Mouse (Mus musculus) telencephalon, adult 2 months (tissue): ENCODE results near the gene Mbd3.
A peak's percentile ranks its signal among the peaks of the same experiment; 100 is the strongest.

Experiments
- DNase-seq: peaks from one replicate; pipeline ENCODE4 v3.0.0-alpha.2; 2011; ENCODE audit warnings: low read depth, low spot score

Gene Mbd3

GRCm38 (mm10) chr10:80399191-80399972 is at the start of gene Mbd3:
TSS of gene Mbd3 (minus strand) at chr10:80399550.
- peak; percentile 100 for DNase-seq

GRCm38 (mm10) chr10:80445898-80446601 is 46.7 kb upstream of the Mbd3 start:
- DNase-seq = peak; percentile 21

GRCm38 (mm10) chr10:80445052-80445451 is 45.7 kb upstream of the Mbd3 start:
- no peak for DNase-seq

- DNase-seq = no peak
Observed at GRCm38 (mm10) chr10:80444339-80445045, 45.1 kb upstream of the Mbd3 start.

GRCm38 (mm10) chr10:80443575-80444278 is 44.4 kb upstream of the Mbd3 start:
- no peak for DNase-seq

GRCm38 (mm10) chr10:80442989-80443388 is 43.6 kb upstream of the Mbd3 start:
- DNase-seq = no peak

GRCm38 (mm10) chr10:80441598-80441997 is 42.2 kb upstream of the Mbd3 start:
- no peak for DNase-seq

GRCm38 (mm10) chr10:80440031-80440430 is 40.7 kb upstream of the Mbd3 start:
- DNase-seq = no peak

GRCm38 (mm10) chr10:80437973-80438372 is 38.6 kb upstream of the Mbd3 start:
- no peak for DNase-seq

GRCm38 (mm10) chr10:80436276-80436675 is 36.9 kb upstream of the Mbd3 start:
- no peak for DNase-seq

GRCm38 (mm10) chr10:80435764-80436163 is 36.4 kb upstream of the Mbd3 start:
- DNase-seq = no peak

GRCm38 (mm10) chr10:80434823-80435222 is 35.5 kb upstream of the Mbd3 start:
- DNase-seq = no peak

GRCm38 (mm10) chr10:80434233-80434592 is 34.9 kb upstream of the Mbd3 start:
- DNase-seq = no peak

- DNase-seq = peak; percentile 100
Observed at GRCm38 (mm10) chr10:80433513-80434232, 34.3 kb upstream of the Mbd3 start, which contains the start of gene Tcf3. TSS of gene Tcf3 (minus strand) at chr10:80433647.

- DNase-seq = no peak
Observed at GRCm38 (mm10) chr10:80432936-80433512, 33.7 kb upstream of the Mbd3 start.

- DNase-seq = no peak
Observed at GRCm38 (mm10) chr10:80432387-80432785, 33.0 kb upstream of the Mbd3 start.

- DNase-seq = no peak
Observed at GRCm38 (mm10) chr10:80431570-80432386, 32.4 kb upstream of the Mbd3 start.

- DNase-seq = no peak
Observed at GRCm38 (mm10) chr10:80430375-80430980, 31.1 kb upstream of the Mbd3 start.

- no peak for DNase-seq
Observed at GRCm38 (mm10) chr10:80429800-80430199, 30.4 kb upstream of the Mbd3 start.
